Mouse (Mus musculus) layer of hippocampus, postnatal 25 days (tissue): ENCODE results near the gene Bola3. TPM values are rescaled to one million over a fixed set of nuclear protein-coding genes. Genes with fewer than 3 reads are reported as not detected.

Experiments used
- DNase-seq, 2 experiments: peaks; one replicate each; pipeline ENCODE4 v3.0.0; 2022; ENCODE audit warnings: mixed read lengths in 2 of 2, low spot score in 1 of 2; ENCODE audit errors: extremely low spot score in 1 of 2
- total RNA-seq, 2 experiments: library from RNA; stranded (reverse); gene quantifications; 2 replicates each; pipeline ENCODE4 v1.2.3; 2021

Gene Bola3
- 10 to 100 TPM; 49.2 to 51.6 TPM for total RNA-seq

- DNase-seq = no peak
These were observed at the start of gene Bola3 for GRCm38 (mm10) chr6:83348873-83349272. TSS of gene Bola3 (plus strand) at chr6:83349147.

GRCm38 (mm10) chr6:83300447-83301229 lies 48.3 kb upstream of the Bola3 start:
- no peak for DNase-seq

- DNase-seq = no peak
These were observed 47.7 kb upstream of the Bola3 start for GRCm38 (mm10) chr6:83301294-83301693.

GRCm38 (mm10) chr6:83302264-83302663 lies 46.7 kb upstream of the Bola3 start:
- no peak for DNase-seq

- no peak for DNase-seq
These were observed 39.9 kb upstream of the Bola3 start for GRCm38 (mm10) chr6:83309017-83309416.

GRCm38 (mm10) chr6:83311206-83311605 lies 37.7 kb upstream of the Bola3 start:
- DNase-seq = no peak

- no peak for DNase-seq
These were observed 36.9 kb upstream of the Bola3 start for GRCm38 (mm10) chr6:83312021-83312420.

- no peak for DNase-seq
These were observed 36.4 kb upstream of the Bola3 start for GRCm38 (mm10) chr6:83312514-83312913.

- DNase-seq = no peak
These were observed 33.7 kb upstream of the Bola3 start for GRCm38 (mm10) chr6:83315293-83315692.

GRCm38 (mm10) chr6:83316022-83316421 lies 32.9 kb upstream of the Bola3 start:
- DNase-seq = no peak

GRCm38 (mm10) chr6:83317108-83317741 lies 31.7 kb upstream of the Bola3 start:
- peak; percentile 77 to 80 for DNase-seq

- DNase-seq = no peak
These were observed 27.0 kb upstream of the Bola3 start for GRCm38 (mm10) chr6:83321927-83322326.

- no peak for DNase-seq
These were observed 26.2 kb upstream of the Bola3 start for GRCm38 (mm10) chr6:83322794-83323193.

- no peak for DNase-seq
These were observed 25.1 kb upstream of the Bola3 start for GRCm38 (mm10) chr6:83323652-83324419.

- DNase-seq = peak; percentile 86 to 88
These were observed 23.2 kb upstream of the Bola3 start, which contains the start of the genes Mthfd2 and Mob1a for GRCm38 (mm10) chr6:83325525-83326393. TSS of gene Mthfd2 (minus strand) at chr6:83325908. TSS of gene Mob1a (plus strand) at chr6:83326016.

- no peak for DNase-seq
These were observed 22.6 kb upstream of the Bola3 start for GRCm38 (mm10) chr6:83326394-83326736.

- DNase-seq = no peak
These were observed 22.2 kb upstream of the Bola3 start for GRCm38 (mm10) chr6:83326761-83327160.

- DNase-seq = no peak
These were observed 21.3 kb upstream of the Bola3 start for GRCm38 (mm10) chr6:83327591-83328190.

- DNase-seq = no peak
These were observed 7.6 kb upstream of the Bola3 start for GRCm38 (mm10) chr6:83341387-83341786.

GRCm38 (mm10) chr6:83342957-83343356 lies 6.0 kb upstream of the Bola3 start:
- DNase-seq = no peak
